Mouse (Mus musculus): ENCODE results near the gene Arhgap8.

GRCm38 (mm10) chr15:84820811-84821210, 101.0 kb downstream of the Arhgap8 start:
- TF ChIP-seq ZC3H11A (IDR thresholded peaks at IDR 0.05; ENCODE audit: borderline replicate concordance, low read depth, low read length) = no peak
- TF ChIP-seq MAFK (IDR thresholded peaks at IDR 0.05; ENCODE audit: insufficient read depth, low read depth, low read length) = no peak
- TF ChIP-seq CHD2 (IDR thresholded peaks at IDR 0.05; ENCODE audit: low read depth, low read length) = no peak
- no peak for TF ChIP-seq HCFC1 (IDR thresholded peaks at IDR 0.05; ENCODE audit: borderline replicate concordance, insufficient read depth, low read length)
- TF ChIP-seq ZNF384 (IDR thresholded peaks at IDR 0.05; ENCODE audit: low read depth, low read length) = no peak
